Mouse (Mus musculus) stomach, embryonic 15.5 days (tissue): ENCODE measurements around the gene Grm8. TPM values are rescaled to one million over a fixed set of nuclear protein-coding genes. Genes with fewer than 3 reads are reported as not detected.

Source experiments
- ATAC-seq: fragments of 200-750 bp; cut with Nextera tagmentation; 2 replicates; pipeline ENCODE4 v1.8.0; 2017; ENCODE audit warnings: low read depth, moderate number of reproducible peaks, moderate TSS enrichment; ENCODE audit not compliant: insufficient read depth, low FRiP score
- H3K27ac ChIP-seq: fragments of 300-500 bp; sonication (generic); 2 replicates; pipeline ENCODE4 v1.5.1; 2015; ENCODE audit warnings: mild to moderate bottlenecking, inconsistent platforms
- H3K27me3 ChIP-seq: fragments of 300-500 bp; sonication (generic); replicated peaks from 2 replicates; pipeline ENCODE4 v1.6.1; 2015; ENCODE audit warnings: inconsistent platforms
- H3K36me3 ChIP-seq: fragments of 300-500 bp; sonication (generic); 2 replicates; pipeline ENCODE4 v1.6.1; 2015; ENCODE audit warnings: inconsistent platforms
- H3K4me1 ChIP-seq: fragments of 300-500 bp; sonication (generic); 2 replicates; pipeline ENCODE4 v1.6.1; 2015; ENCODE audit warnings: inconsistent platforms
- H3K4me2 ChIP-seq: fragments of 300-500 bp; sonication (generic); 2 replicates; pipeline ENCODE4 v1.6.1; 2015; ENCODE audit warnings: mild to moderate bottlenecking, inconsistent platforms
- H3K4me3 ChIP-seq: fragments of 300-500 bp; sonication (generic); replicated peaks from 2 replicates; pipeline ENCODE4 v1.5.1; 2015; ENCODE audit warnings: inconsistent platforms
- H3K9ac ChIP-seq: fragments of 300-500 bp; sonication (generic); 2 replicates; pipeline ENCODE4 v1.6.1; 2015; ENCODE audit warnings: inconsistent platforms
- H3K9me3 ChIP-seq: fragments of 300-500 bp; sonication (generic); 2 replicates; pipeline ENCODE4 v1.6.1; 2016; ENCODE audit warnings: inconsistent platforms
- WGBS: fragments of 180-500 bp; shearing (Covaris S2); methylation state at CpG from one replicate; pipeline ENCODE4 v1.1.7; 2015; 5-methylcytosine and 5-hydroxymethylcytosine counted together
- polyA plus RNA-seq: library from polyadenylated mRNA; unstranded; fragments of >200 nt; fragmentation: Nextera tagmentation; extraction: Ambion mirVana; gene quantifications from 2 replicates; pipeline ENCODE4 v1.2.1, GENCODE M21; 2015

Gene Grm8
- polyA plus RNA-seq, 1 experiment from 2014 or later, result 1.6 TPM

DNA sequence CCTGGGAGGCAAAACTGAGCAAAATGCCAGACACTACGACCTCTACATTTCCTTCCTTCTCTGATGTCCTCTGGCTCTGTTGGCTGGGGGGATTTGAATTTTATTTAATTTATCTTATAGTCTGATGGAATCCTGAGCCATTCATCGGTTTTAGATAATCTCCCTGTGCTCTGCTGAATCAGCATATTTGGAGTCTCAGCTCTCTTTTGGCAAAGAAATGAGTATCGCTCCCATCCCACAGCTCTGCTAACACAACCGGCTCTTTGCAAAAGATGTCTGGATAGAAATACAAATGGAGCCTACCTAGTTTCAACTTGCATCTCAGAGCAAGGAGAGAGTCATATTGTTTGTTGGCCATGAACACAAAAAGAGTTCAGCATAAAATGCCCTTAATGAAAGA, 388.5 kb downstream of the Grm8 start:
- Histone ChIP-seq H3K4me3 (no peak overlapping the region), H3K36me3 (no peaks in the 10 kb centered on the region), H3K27ac (no peak overlapping the region), H3K4me2 (no peak overlapping the region), H3K27me3 (no peaks in the 10 kb centered on the region), H3K9ac (no peak overlapping the region), H3K4me1 (no peaks in the 10 kb centered on the region), H3K9me3 (no peaks in the 10 kb centered on the region)
- 58% methylated on average over 4 of the region's 4 CpGs for WGBS
- no peak for ATAC-seq

DNA sequence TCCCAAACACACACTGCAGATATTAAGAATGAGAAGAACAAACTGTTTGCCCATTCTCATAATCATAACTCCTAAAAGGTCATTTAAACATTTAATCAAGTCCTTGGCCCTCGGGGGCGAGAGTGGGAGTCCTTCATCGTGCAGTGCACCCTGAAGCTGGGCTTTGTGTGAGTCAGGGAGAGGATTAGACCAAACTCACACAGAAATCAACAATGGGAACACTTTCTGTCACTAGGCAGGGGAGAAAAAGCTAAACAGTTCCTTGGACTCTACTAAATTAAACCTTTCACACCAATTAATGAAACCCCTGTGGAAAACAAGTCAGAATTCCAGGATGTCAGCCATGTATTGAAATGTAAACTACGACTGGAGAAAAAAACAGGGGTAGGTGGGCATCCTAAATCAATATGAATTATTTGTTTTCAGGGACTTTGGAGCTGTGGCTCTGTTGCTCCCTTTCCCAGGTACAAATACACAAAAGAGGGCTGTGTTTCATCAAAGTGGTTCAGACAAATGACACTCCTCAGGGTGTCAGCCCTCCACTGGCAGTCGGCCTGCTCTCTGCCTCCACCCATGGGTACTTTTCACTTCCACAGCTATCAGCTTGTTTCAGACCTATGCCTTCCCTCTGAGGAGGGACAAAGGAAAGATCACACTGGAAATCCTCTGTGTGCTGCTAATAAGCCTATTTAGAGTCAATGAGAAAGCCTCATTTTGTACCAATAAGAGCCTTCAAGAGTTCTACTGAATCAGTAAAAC, 389.1 kb downstream of the Grm8 start:
- no peaks in the 10 kb centered on the region for H3K4me1 ChIP-seq
- H3K4me3 ChIP-seq, result no peak overlapping the region
- no peak overlapping the region for H3K27ac ChIP-seq
- no peaks in the 10 kb centered on the region for H3K27me3 ChIP-seq
- no peak for ATAC-seq
- H3K4me2 ChIP-seq, result no peak overlapping the region
- no peaks in the 10 kb centered on the region for H3K9me3 ChIP-seq
- 22% methylated on average over 5 of the region's 5 CpGs for WGBS
- no peak overlapping the region for H3K9ac ChIP-seq
- H3K36me3 ChIP-seq, result no peaks in the 10 kb centered on the region

DNA sequence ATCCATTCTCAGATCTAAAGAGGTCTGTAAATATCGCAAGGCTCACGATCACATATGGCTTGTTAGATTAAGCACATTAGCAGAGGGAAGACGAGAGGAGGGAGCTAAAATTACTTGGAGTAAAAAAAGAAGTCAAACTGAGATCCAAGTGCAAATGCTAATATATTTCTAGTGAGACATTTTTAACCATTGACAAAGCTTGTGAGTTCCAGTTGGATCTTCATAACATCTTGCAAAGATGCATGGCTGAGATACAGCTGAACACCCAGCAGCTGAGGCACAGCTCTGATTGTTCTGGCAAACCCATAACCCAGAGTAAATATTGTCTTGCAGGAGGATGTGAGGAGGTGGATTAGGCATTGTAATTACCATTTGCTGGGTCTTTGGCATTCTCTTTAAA, 445.6 kb downstream of the Grm8 start:
- H3K4me2 ChIP-seq, result no peak overlapping the region
- no peak overlapping the region for H3K4me3 ChIP-seq
- no peak for ATAC-seq
- H3K27me3 ChIP-seq, result no peaks in the 10 kb centered on the region
- H3K4me1 ChIP-seq, result no peaks in the 10 kb centered on the region
- H3K36me3 ChIP-seq, result no peaks in the 10 kb centered on the region
- 65% methylated on average over 3 of the region's 3 CpGs for WGBS
- no peaks in the 10 kb centered on the region for H3K9me3 ChIP-seq
- H3K27ac ChIP-seq, result no peak overlapping the region
- H3K9ac ChIP-seq, result no peak overlapping the region

DNA sequence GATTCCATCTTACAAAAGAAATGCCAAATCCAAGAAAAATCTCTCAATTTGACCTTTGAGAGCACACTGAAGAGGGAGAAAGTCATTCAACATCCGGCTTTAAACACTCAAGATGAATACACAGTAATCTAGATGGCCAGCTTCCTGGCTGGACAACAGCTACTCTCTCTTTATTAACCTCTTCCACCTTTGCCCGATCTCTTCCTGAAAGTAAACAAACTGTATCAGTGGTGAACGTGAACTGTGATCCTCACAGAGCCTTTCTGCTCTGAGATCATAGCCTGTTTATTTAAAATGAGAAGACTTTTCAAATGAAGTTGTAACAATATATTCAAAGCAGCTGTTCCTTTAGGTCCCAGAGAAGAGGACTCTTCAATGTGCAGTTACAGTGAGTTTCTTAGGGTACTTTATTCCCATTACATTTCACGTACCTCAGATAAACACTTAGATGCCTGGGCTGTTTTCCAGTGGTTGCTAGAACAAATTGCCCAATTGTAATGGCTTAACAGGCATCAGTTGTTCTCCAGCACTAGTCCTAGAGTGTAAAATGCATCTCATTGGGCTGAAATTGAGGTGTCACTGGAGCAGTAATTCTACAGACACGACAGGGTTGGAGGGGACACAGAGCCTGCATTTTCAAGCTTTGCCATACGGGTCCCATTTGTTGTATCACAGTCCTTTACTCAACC, 473.1 kb downstream of the Grm8 start:
- H3K9ac ChIP-seq, result no peak overlapping the region
- H3K4me3 ChIP-seq, result no peak overlapping the region
- H3K4me1 ChIP-seq, result no peaks in the 10 kb centered on the region
- H3K4me2 ChIP-seq, result no peak overlapping the region
- no peaks in the 10 kb centered on the region for H3K36me3 ChIP-seq
- no peaks in the 10 kb centered on the region for H3K27me3 ChIP-seq
- WGBS, result 37% methylated on average over 6 of the region's 6 CpGs
- H3K9me3 ChIP-seq, result no peaks in the 10 kb centered on the region
- ATAC-seq, result no peak
- no peak overlapping the region for H3K27ac ChIP-seq

DNA sequence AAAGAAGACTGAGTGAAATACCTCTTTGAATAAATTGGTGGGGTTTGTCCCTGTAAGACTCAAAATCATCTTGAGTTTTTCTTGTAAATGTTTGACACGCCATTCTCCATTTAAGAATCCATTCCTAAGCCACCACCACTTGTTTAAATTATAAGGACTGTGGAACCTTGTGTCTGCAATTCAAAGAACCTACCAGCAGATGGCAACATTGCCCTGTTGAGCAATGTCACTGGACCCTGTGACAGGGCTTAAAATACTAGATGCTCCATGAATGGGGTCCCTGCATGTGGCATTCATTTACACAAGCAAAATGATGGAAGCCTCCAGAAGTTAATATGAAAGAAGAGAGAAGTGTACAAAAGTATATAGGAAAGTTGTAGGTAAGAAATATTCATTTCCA, 477.5 kb downstream of the Grm8 start:
- ATAC-seq, result no peak
- Histone ChIP-seq H3K9me3 (no peaks in the 10 kb centered on the region), H3K27ac (no peak overlapping the region), H3K4me3 (no peak overlapping the region), H3K27me3 (no peaks in the 10 kb centered on the region), H3K9ac (no peak overlapping the region), H3K4me1 (no peaks in the 10 kb centered on the region), H3K4me2 (no peak overlapping the region), H3K36me3 (no peaks in the 10 kb centered on the region)
- WGBS, result 62% methylated on average over 1 of the region's 1 CpGs

DNA sequence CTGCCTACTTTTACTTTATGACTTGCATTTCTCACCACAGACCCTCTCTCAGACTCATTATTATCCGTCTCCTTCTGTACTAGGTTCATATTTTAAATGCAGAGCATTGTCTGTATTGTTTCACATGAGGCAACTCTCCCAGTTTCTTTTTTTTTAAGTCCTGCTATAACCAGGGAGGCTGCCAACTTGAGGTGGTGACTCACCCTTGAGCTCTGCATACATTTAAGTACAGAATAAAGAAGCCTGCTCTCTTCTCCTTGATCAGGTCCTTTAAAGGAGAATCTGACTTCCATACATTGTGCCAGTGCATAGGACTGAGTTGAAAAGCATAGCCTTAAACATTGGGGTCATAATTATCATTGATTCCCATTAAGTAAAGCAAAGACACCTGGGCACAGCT, 488.5 kb downstream of the Grm8 start:
- Histone ChIP-seq H3K27me3 (no peaks in the 10 kb centered on the region), H3K9ac (no peak overlapping the region), H3K27ac (no peak overlapping the region), H3K4me3 (no peak overlapping the region), H3K9me3 (no peaks in the 10 kb centered on the region), H3K4me1 (no peaks in the 10 kb centered on the region), H3K36me3 (no peaks in the 10 kb centered on the region), H3K4me2 (no peak overlapping the region)
- ATAC-seq, result no peak
- WGBS, result 66% methylated on average over 1 of the region's 1 CpGs

DNA sequence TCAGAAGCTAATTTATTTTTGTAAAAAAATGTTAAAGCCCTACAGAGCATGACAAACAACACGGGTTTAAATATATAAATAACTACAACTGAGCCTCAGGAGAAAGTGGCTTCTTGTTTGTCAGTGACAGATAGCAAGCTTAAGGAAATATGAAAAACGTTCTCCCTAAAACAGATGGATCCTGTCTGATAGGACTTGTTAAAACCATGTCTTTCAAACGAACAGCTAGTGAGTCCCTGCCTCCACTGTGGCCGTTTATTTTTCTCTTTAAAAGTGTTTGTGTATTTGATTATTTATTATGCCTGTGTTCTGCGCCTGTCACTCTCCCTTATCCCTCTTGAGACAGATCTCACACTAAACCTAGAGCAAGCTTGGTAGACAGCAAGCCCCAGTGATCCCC, 489.9 kb downstream of the Grm8 start:
- Histone ChIP-seq H3K4me2 (no peak overlapping the region), H3K9me3 (no peaks in the 10 kb centered on the region), H3K36me3 (no peaks in the 10 kb centered on the region), H3K27me3 (no peaks in the 10 kb centered on the region), H3K4me1 (no peaks in the 10 kb centered on the region), H3K9ac (no peak overlapping the region), H3K4me3 (no peak overlapping the region), H3K27ac (no peak overlapping the region)
- WGBS, result 40% methylated on average over 5 of the region's 5 CpGs
- no peak for ATAC-seq

DNA sequence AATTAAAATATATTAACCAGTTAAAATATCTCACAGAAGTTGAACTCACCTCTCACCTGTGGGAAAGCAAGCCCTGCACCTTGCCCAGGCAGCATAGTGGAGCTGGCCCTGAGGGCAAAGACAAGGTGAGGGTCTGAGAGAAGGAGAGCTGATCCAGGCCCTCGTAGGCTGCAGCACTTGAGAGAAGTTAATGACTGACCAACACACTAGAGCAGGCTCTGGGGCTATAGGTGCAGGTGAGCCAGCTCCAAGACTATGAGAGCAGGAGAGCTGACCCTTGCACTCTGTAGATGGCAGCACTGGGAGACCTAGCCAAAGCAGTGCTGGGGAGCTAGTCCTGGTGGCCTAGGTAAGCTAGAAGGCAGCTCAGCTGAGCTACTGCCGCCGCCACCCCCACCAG, 499.1 kb downstream of the Grm8 start:
- 82% methylated on average over 3 of the region's 3 CpGs for WGBS
- Histone ChIP-seq H3K9me3 (no peaks in the 10 kb centered on the region), H3K9ac (no peak overlapping the region), H3K4me1 (no peaks in the 10 kb centered on the region), H3K4me3 (no peak overlapping the region), H3K27me3 (no peaks in the 10 kb centered on the region), H3K27ac (no peak overlapping the region), H3K36me3 (no peaks in the 10 kb centered on the region), H3K4me2 (no peak overlapping the region)
- ATAC-seq, result no peak

DNA sequence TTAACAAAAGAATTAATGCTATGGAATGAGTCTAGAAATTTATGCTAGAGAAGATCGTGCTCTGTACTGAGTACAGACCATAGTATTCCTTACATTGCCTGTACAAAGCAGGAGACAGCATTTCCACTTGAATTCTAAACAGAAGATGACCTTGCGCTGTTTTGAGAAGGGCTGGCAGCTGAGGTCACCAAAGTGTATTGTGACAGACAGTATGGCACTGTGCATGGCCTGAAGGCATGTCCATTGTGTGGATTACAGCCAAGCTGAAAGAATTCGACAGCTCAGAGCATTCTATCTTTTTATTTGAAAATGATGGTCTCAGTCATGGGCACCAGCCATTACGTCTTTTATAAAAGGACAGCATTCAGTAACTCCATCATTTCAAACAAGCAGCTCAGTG, 517.5 kb downstream of the Grm8 start:
- H3K9ac ChIP-seq, result no peak overlapping the region
- H3K4me3 ChIP-seq, result no peak overlapping the region
- WGBS, result 74% methylated on average over 4 of the region's 4 CpGs
- H3K9me3 ChIP-seq, result no peaks in the 10 kb centered on the region
- no peaks in the 10 kb centered on the region for H3K27me3 ChIP-seq
- no peak for ATAC-seq
- H3K27ac ChIP-seq, result no peak overlapping the region
- no peaks in the 10 kb centered on the region for H3K36me3 ChIP-seq
- no peaks in the 10 kb centered on the region for H3K4me1 ChIP-seq
- H3K4me2 ChIP-seq, result no peak overlapping the region

DNA sequence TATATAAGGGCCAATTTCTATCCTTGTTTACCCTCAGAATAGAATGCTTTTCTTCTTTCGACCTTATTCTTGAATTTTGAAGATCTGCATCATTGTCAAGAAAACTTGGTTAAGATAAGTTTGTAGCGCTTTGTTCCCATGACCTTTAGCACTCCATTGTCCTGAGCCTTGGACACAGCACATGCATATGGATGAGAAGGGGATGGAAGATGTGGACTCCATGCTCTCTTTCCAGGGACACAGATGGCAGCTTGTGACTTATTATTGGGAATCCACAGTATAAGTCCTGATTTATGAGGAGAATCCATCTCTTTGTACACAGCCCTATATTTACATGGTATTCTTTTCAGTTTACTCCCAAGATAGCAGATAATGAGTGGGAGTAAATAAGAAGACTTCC, 554.5 kb downstream of the Grm8 start:
- no peak overlapping the region for H3K9ac ChIP-seq
- no peak overlapping the region for H3K4me3 ChIP-seq
- H3K36me3 ChIP-seq, result no peaks in the 10 kb centered on the region
- WGBS, result 81% methylated on average over 2 of the region's 2 CpGs
- H3K4me1 ChIP-seq, result no peaks in the 10 kb centered on the region
- no peak for ATAC-seq
- H3K27me3 ChIP-seq, result no peaks in the 10 kb centered on the region
- no peaks in the 10 kb centered on the region for H3K9me3 ChIP-seq
- no peak overlapping the region for H3K4me2 ChIP-seq
- no peak overlapping the region for H3K27ac ChIP-seq

DNA sequence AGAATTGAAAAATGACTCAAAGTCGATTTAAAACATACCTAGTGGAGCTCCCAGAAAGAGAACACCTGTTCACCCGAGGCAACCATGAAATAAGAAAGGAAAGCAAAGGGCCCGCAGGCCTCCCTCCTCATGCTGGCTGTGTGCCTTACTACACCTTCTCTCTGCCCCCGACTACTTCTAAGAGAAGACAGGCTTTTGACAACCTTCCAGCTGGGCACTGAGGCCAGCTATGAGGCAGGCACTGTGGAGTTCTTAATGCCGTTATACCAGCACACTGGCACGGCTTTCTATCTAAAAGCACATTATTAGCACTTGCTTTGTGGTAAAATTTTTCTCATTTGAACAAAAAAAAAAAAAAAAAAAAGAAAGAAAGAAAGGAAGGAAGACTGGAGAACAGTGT, 589.5 kb downstream of the Grm8 start:
- WGBS, result 54% methylated on average over 6 of the region's 6 CpGs
- Histone ChIP-seq H3K9me3 (no peaks in the 10 kb centered on the region), H3K9ac (no peak overlapping the region), H3K4me2 (no peak overlapping the region), H3K27me3 (no peaks in the 10 kb centered on the region), H3K4me3 (no peak overlapping the region), H3K4me1 (no peaks in the 10 kb centered on the region), H3K27ac (no peak overlapping the region), H3K36me3 (no peaks in the 10 kb centered on the region)
- no peak for ATAC-seq

DNA sequence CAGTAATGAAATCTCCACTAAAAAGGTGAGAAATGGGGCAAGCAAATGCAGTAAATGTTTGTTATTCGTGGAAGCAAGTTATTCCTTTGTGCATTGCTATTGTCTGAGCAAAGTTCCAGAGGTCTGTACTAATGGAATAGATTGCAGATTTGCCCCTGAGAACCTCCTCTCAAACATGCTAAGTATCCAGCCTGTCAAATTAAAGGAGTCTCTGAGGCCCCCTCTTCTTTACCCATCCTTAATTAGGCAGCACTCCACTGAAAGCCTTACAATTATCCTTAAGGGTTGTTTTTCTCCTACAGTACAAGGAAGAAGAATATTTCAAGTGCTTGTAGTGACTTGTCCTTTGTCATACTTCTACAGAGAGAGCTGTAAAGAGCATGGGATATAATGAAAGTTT, 617.4 kb downstream of the Grm8 start:
- ATAC-seq, result no peak
- Histone ChIP-seq H3K27ac (no peak overlapping the region), H3K4me2 (no peak overlapping the region), H3K9ac (no peak overlapping the region), H3K4me3 (no peak overlapping the region), H3K9me3 (no peaks in the 10 kb centered on the region), H3K4me1 (no peaks in the 10 kb centered on the region), H3K27me3 (no peaks in the 10 kb centered on the region), H3K36me3 (no peaks in the 10 kb centered on the region)
- WGBS, result 53% methylated on average over 1 of the region's 1 CpGs
